Mouse (Mus musculus): ENCODE measurements around the gene Ica1. TPM values are rescaled to one million over a fixed set of nuclear protein-coding genes. Genes with fewer than 3 reads are reported as not detected.

Gene Ica1
- polyA plus RNA-seq, 1 experiment = 96.7 TPM

DNA sequence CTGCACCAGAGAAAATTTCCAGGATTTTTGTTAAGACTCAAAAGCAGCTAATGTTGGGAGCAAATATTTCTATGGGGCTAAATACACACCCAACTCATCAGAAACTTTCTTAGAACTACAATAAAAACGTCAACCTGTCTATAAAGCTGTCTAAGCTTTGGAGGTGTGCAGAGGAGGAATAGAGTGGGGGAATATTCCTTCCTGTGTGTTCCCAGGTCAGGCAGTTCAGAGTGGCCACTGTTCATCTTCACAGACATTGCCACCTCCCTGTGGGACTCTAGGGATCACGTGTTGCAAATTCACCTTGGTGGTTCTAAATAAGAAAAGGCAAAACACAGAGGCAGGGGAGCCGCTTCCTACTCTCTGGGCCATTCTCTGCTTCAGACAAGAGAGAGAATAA, 120.8 kb downstream of the Ica1 start:
- no peak overlapping the region for H3K4me3 ChIP-seq (ENCODE audit: control insufficient read depth, low read depth, low read length)
- TF ChIP-seq POLR2A (IDR thresholded peaks at IDR 0.05; ENCODE audit: control insufficient read depth, low read depth, low read length) (no peak), CTCF (IDR thresholded peaks at IDR 0.05; ENCODE audit: control insufficient read depth, insufficient read depth, insufficient replicate concordance, low read depth, low read length) (no peak)
- H3K27ac ChIP-seq (ENCODE audit: control insufficient read depth, insufficient read depth, low read depth, low read length) = no peak overlapping the region
- H3K4me1 ChIP-seq (ENCODE audit: control insufficient read depth, insufficient read depth, low read length) = no peaks in the 10 kb centered on the region
- H3K27me3 ChIP-seq (ENCODE audit: control insufficient read depth, insufficient read depth, low read length) = no peaks in the 10 kb centered on the region
- H3K36me3 ChIP-seq (ENCODE audit: control insufficient read depth, insufficient read depth, low read length) = no peaks in the 10 kb centered on the region

- H3K27ac ChIP-seq (ENCODE audit: control insufficient read depth, insufficient read depth, low read depth, low read length) = no peak overlapping the region
- H3K36me3 ChIP-seq (ENCODE audit: control insufficient read depth, insufficient read depth, low read length) = no peaks in the 10 kb centered on the region
- TF ChIP-seq POLR2A (IDR thresholded peaks at IDR 0.05; ENCODE audit: control insufficient read depth, low read depth, low read length) (no peak), CTCF (IDR thresholded peaks at IDR 0.05; ENCODE audit: control insufficient read depth, insufficient read depth, insufficient replicate concordance, low read depth, low read length) (no peak)
- H3K4me3 ChIP-seq (ENCODE audit: control insufficient read depth, low read depth, low read length) = no peak overlapping the region
- H3K4me1 ChIP-seq (ENCODE audit: control insufficient read depth, insufficient read depth, low read length) = no peaks in the 10 kb centered on the region
- no peaks in the 10 kb centered on the region for H3K27me3 ChIP-seq (ENCODE audit: control insufficient read depth, insufficient read depth, low read length)
Observed at GRCm38 (mm10) chr6:8655454-8655853, 122.8 kb downstream of the Ica1 start.

DNA sequence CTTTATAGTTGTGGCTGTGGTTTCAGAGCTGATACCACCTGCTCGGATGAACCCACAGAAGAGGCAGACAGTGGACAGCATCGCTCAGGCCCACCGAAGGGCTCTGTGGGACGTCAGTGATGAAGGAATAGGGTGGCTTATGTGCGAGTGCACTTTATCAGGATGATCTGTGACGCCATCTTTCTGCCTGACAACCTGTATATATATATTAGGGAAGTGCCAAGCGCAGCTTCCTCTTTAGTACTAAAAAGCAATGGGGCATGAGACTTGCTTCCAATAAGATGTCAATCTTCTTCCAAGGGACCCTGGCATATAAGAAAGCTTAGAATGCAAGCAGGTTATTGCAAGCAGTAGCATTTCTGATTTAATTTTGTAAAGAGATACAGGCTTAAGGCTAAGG, 127.9 kb downstream of the Ica1 start:
- Histone ChIP-seq H3K4me1 (ENCODE audit: control insufficient read depth, insufficient read depth, low read length) (no peaks in the 10 kb centered on the region), H3K4me3 (ENCODE audit: control insufficient read depth, low read depth, low read length) (no peak overlapping the region), H3K36me3 (ENCODE audit: control insufficient read depth, insufficient read depth, low read length) (no peaks in the 10 kb centered on the region), H3K27me3 (ENCODE audit: control insufficient read depth, insufficient read depth, low read length) (no peaks in the 10 kb centered on the region), H3K27ac (ENCODE audit: control insufficient read depth, insufficient read depth, low read depth, low read length) (no peak overlapping the region)
- TF ChIP-seq CTCF (IDR thresholded peaks at IDR 0.05; ENCODE audit: control insufficient read depth, insufficient read depth, insufficient replicate concordance, low read depth, low read length) = no peak
- no peak for TF ChIP-seq POLR2A (IDR thresholded peaks at IDR 0.05; ENCODE audit: control insufficient read depth, low read depth, low read length)

DNA sequence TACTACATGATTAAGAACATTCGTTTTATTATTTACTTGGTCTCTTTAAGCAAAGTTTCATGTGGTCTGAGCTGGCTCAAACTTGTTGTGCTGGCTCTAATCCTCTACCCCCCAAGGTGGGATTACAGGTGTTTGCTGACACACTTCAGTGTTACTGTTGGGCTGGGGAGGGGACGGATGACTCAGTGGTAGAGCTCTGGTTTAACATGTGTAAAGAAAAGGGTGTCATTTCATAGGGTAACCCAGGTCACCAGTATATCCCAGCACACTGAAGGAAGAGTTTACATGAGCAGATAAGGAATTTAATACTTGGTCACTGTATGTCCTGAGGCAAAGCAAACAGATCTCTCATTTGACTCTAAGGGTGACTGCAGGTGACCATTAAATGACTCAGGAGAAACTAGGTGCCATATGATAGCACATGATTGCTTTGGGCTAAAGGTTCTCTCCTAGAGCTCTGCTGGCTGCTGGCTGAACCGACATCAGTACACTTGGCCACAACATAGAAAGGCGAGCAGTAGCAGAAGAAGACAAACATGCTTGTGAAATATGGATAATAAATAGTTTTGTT, 128.9 kb downstream of the Ica1 start:
- Histone ChIP-seq H3K27me3 (ENCODE audit: control insufficient read depth, insufficient read depth, low read length) (no peaks in the 10 kb centered on the region), H3K27ac (ENCODE audit: control insufficient read depth, insufficient read depth, low read depth, low read length) (no peak overlapping the region), H3K4me3 (ENCODE audit: control insufficient read depth, low read depth, low read length) (no peak overlapping the region), H3K4me1 (ENCODE audit: control insufficient read depth, insufficient read depth, low read length) (no peaks in the 10 kb centered on the region), H3K36me3 (ENCODE audit: control insufficient read depth, insufficient read depth, low read length) (no peaks in the 10 kb centered on the region)
- TF ChIP-seq CTCF (IDR thresholded peaks at IDR 0.05; ENCODE audit: control insufficient read depth, insufficient read depth, insufficient replicate concordance, low read depth, low read length) (no peak), POLR2A (IDR thresholded peaks at IDR 0.05; ENCODE audit: control insufficient read depth, low read depth, low read length) (no peak)

DNA sequence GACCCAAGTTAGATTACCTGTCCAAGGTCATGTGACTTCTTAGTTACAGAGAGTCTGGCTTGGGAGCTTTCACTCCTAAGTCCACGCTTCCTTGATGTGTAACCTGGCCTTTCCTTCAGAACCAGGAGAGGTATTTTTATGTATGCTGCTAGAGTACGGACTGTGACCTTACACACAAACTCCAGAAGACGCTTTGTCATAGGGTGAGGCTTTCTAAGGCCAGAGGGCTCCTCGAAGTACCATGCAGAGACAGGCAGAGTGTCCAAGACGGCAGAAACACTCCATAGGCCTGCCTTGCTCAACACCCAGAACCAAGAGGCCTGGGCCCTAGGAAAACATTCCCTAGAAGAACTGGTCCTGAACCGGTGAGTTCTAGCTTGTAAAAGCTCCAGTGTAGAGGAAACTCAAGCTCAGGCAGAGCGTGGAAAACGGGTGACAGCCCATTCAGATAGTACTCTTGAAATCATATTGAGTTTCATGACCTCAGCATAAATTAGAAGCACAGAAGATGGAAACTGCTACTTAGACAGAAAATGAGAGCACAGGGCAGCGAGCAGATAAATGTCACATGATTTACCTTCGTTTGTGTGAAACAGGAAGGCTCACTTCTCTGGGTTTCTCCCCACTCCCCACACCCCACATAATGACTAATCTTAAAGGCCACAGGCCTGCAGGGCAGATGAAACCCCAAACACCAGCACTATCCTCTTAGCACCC, 129.9 kb downstream of the Ica1 start:
- Histone ChIP-seq H3K36me3 (ENCODE audit: control insufficient read depth, insufficient read depth, low read length) (no peaks in the 10 kb centered on the region), H3K4me1 (ENCODE audit: control insufficient read depth, insufficient read depth, low read length) (no peaks in the 10 kb centered on the region), H3K27me3 (ENCODE audit: control insufficient read depth, insufficient read depth, low read length) (no peaks in the 10 kb centered on the region), H3K4me3 (ENCODE audit: control insufficient read depth, low read depth, low read length) (peak overlapping the region; percentile 29), H3K27ac (ENCODE audit: control insufficient read depth, insufficient read depth, low read depth, low read length) (no peak overlapping the region)
- no peak for TF ChIP-seq POLR2A (IDR thresholded peaks at IDR 0.05; ENCODE audit: control insufficient read depth, low read depth, low read length)
- TF ChIP-seq CTCF (IDR thresholded peaks at IDR 0.05; ENCODE audit: control insufficient read depth, insufficient read depth, insufficient replicate concordance, low read depth, low read length) = no peak

GRCm38 (mm10) chr6:8647513-8648184, 130.6 kb downstream of the Ica1 start:
- Histone ChIP-seq H3K27ac (ENCODE audit: control insufficient read depth, insufficient read depth, low read depth, low read length) (no peak overlapping the region), H3K27me3 (ENCODE audit: control insufficient read depth, insufficient read depth, low read length) (no peaks in the 10 kb centered on the region), H3K36me3 (ENCODE audit: control insufficient read depth, insufficient read depth, low read length) (no peaks in the 10 kb centered on the region), H3K4me1 (ENCODE audit: control insufficient read depth, insufficient read depth, low read length) (no peaks in the 10 kb centered on the region), H3K4me3 (ENCODE audit: control insufficient read depth, low read depth, low read length) (peak overlapping the region; percentile 11)
- TF ChIP-seq CTCF (IDR thresholded peaks at IDR 0.05; ENCODE audit: control insufficient read depth, insufficient read depth, insufficient replicate concordance, low read depth, low read length) = no peak
- TF ChIP-seq POLR2A (IDR thresholded peaks at IDR 0.05; ENCODE audit: control insufficient read depth, low read depth, low read length) = no peak; the same call in 1 of the 2 replicates

DNA sequence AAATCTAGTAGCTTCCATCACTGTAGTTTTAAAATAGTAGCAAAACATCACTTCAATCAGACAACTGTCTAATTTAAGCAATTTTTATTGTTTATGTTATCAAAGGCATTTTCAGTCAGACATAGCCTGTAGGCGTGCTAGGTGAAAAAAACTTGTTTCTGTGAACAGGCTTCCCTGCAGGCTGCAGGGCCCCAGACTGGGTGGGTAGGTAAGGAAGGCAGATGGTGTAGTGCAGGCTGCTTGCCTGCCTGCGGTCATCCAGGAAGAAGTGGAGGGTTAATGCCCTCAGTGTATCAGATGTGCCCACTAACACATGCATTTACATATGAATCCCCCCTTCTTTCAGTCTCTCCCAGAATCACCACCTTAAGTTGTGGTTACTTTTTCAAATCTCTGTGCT, 132.6 kb downstream of the Ica1 start:
- TF ChIP-seq CTCF (IDR thresholded peaks at IDR 0.05; ENCODE audit: control insufficient read depth, insufficient read depth, insufficient replicate concordance, low read depth, low read length) (no peak), POLR2A (IDR thresholded peaks at IDR 0.05; ENCODE audit: control insufficient read depth, low read depth, low read length) (no peak)
- H3K27ac ChIP-seq (ENCODE audit: control insufficient read depth, insufficient read depth, low read depth, low read length) = no peak overlapping the region
- no peaks in the 10 kb centered on the region for H3K36me3 ChIP-seq (ENCODE audit: control insufficient read depth, insufficient read depth, low read length)
- H3K4me1 ChIP-seq (ENCODE audit: control insufficient read depth, insufficient read depth, low read length) = no peaks in the 10 kb centered on the region
- H3K27me3 ChIP-seq (ENCODE audit: control insufficient read depth, insufficient read depth, low read length) = no peaks in the 10 kb centered on the region
- no peak overlapping the region for H3K4me3 ChIP-seq (ENCODE audit: control insufficient read depth, low read depth, low read length)
